Mouse (Mus musculus): ENCODE results near the gene Syt12. TPM values are rescaled to one million over a fixed set of nuclear protein-coding genes. Genes with fewer than 3 reads are reported as not detected.

Gene Syt12
- 11.8 and 61.1 TPM in 2 replicates for polyA plus RNA-seq (2012; rRNA removed; ENCODE audit: low replicate concordance)

GRCm38 (mm10) chr19:4477345-4478189 is at the start of gene Syt12:
Gene Syt12 (minus strand): TSS chr19:4477447.

GRCm38 (mm10) chr19:4509986-4510963 is 33.0 kb upstream of the Syt12 start, which contains the start of gene Pcx:
Gene Pcx (plus strand): TSS chr19:4510472.

GRCm38 (mm10) chr19:4498062-4498933 is 21.1 kb upstream of the Syt12 start, which contains the start of gene 2010003K11Rik:
Gene 2010003K11Rik (minus strand): TSS chr19:4498583.

GRCm38 (mm10) chr19:4439161-4439801 is 38.0 kb downstream of the Syt12 start, which contains the start of gene Rhod:
Gene Rhod (minus strand): TSS chr19:4439432.

GRCm38 (mm10) chr19:4397798-4398629 is 79.2 kb downstream of the Syt12 start, which contains the start of gene Kdm2a:
Gene Kdm2a (minus strand): TSS chr19:4398285.

Other genes starting within 250 kb of the Syt12 start
- 133 and 268 TPM in 2 replicates for gene Pold4, start 245.5 kb downstream of the Syt12 start, polyA plus RNA-seq (2012; rRNA removed; ENCODE audit: low replicate concordance)
- gene Ssh3, start 208.3 kb downstream of the Syt12 start, polyA plus RNA-seq (2012; rRNA removed; ENCODE audit: low replicate concordance) = 50.2 and 94.5 TPM in 2 replicates
- 3.6 and 11.6 TPM in 2 replicates for gene Ankrd13d, start 194.3 kb downstream of the Syt12 start, polyA plus RNA-seq (2012; rRNA removed; ENCODE audit: low replicate concordance)
- gene Grk2, start 171.2 kb downstream of the Syt12 start, polyA plus RNA-seq (2012; rRNA removed; ENCODE audit: low replicate concordance) = 78.6 and 99.4 TPM in 2 replicates
- gene Kdm2a, start 79.2 kb downstream of the Syt12 start, polyA plus RNA-seq (2012; rRNA removed; ENCODE audit: low replicate concordance) = 97.1 and 163 TPM in 2 replicates
- 22.7 and 23.8 TPM in 2 replicates for gene Rhod, start 38.0 kb downstream of the Syt12 start, polyA plus RNA-seq (2012; rRNA removed; ENCODE audit: low replicate concordance)
- gene 2010003K11Rik, start 21.1 kb upstream of the Syt12 start, polyA plus RNA-seq (2012; rRNA removed; ENCODE audit: low replicate concordance) = 13.7 and 24.3 TPM in 2 replicates
- 576 and 645 TPM in 2 replicates for gene Pcx, start 33.0 kb upstream of the Syt12 start, polyA plus RNA-seq (2012; rRNA removed; ENCODE audit: low replicate concordance)
- gene Lrfn4, start 138.2 kb upstream of the Syt12 start, polyA plus RNA-seq (2012; rRNA removed; ENCODE audit: low replicate concordance) = 3.6 and 42.6 TPM in 2 replicates
- gene Rce1, start 148.2 kb upstream of the Syt12 start, polyA plus RNA-seq (2012; rRNA removed; ENCODE audit: low replicate concordance) = 54.7 and 99.8 TPM in 2 replicates
- 0.30 and 1.2 TPM in 2 replicates for gene Gm960, start 221.2 kb upstream of the Syt12 start, polyA plus RNA-seq (2012; rRNA removed; ENCODE audit: low replicate concordance)
- gene Sptbn2, start 233.7 kb upstream of the Syt12 start, polyA plus RNA-seq (2012; rRNA removed; ENCODE audit: low replicate concordance) = 0.06 and 2.2 TPM in 2 replicates